Mouse (Mus musculus) CH12.LX (cell line): ENCODE data around the gene Wdr77. TPM values are rescaled to one million over a fixed set of nuclear protein-coding genes. Genes with fewer than 3 reads are reported as not detected.
A peak's percentile ranks its signal among the peaks of the same experiment; 100 is the strongest.

ENCODE experiments used
- DNase-seq: peaks from one replicate; pipeline ENCODE4 v3.0.0-alpha.2; 2013; ENCODE audit errors: extremely low read depth
- H3K27ac ChIP-seq: 2 replicates; pipeline ENCODE4 v1.5.1; 2012; ENCODE audit warnings: low read depth, mild to moderate bottlenecking, control low read depth, moderate library complexity; ENCODE audit not compliant: insufficient read depth
- H3K27me3 ChIP-seq: replicated peaks from 2 replicates; pipeline ENCODE3; 2012; ENCODE audit warnings: inconsistent platforms
- H3K36me3 ChIP-seq, 2 experiments: replicated peaks in 1 of 2; 2 replicates each; pipeline versions ENCODE3 to v1.6.1; 2012; ENCODE audit warnings: inconsistent platforms in 1 of 2, low read length in 1 of 2, mild to moderate bottlenecking in 1 of 2, mixed read lengths in 1 of 2, moderate library complexity in 1 of 2; ENCODE audit not compliant: control insufficient read depth in 1 of 2, insufficient read depth in 1 of 2
- H3K4me1 ChIP-seq, 2 experiments: 2 replicates each; pipeline ENCODE4 v1.6.1; 2012; ENCODE audit warnings: inconsistent platforms in 1 of 2, moderate library complexity in 1 of 2; ENCODE audit not compliant: insufficient read depth in 2 of 2, control insufficient read depth in 1 of 2
- H3K4me2 ChIP-seq: 2 replicates; pipeline ENCODE4 v1.6.1; 2012; ENCODE audit warnings: low read depth, mild to moderate bottlenecking, control low read depth; ENCODE audit not compliant: poor library complexity, insufficient read depth, severe bottlenecking
- H3K4me3 ChIP-seq, 3 experiments: fragments of 150-350 bp in 1 of 3; sonication (generic) in 1 of 3; replicated peaks in 1 of 3; 2 replicates each; pipeline versions ENCODE3 to v1.5.1; 2011 to 2012; ENCODE audit warnings: low read depth in 2 of 3, low read length in 2 of 3, mild to moderate bottlenecking in 2 of 3, moderate library complexity in 2 of 3, control low read depth in 1 of 3, improper control_type of control experiment in 1 of 3, inconsistent platforms in 1 of 3, mixed read lengths in 1 of 3; ENCODE audit not compliant: poor library complexity in 1 of 3
- H3K79me2 ChIP-seq: replicated peaks from 2 replicates; pipeline ENCODE4 v1.6.1; 2012; ENCODE audit warnings: mild to moderate bottlenecking, moderate library complexity; ENCODE audit not compliant: control insufficient read depth, poor library complexity, insufficient read depth, severe bottlenecking; ENCODE audit errors: extremely low read depth
- H3K9ac ChIP-seq: 2 replicates; pipeline ENCODE4 v1.6.1; 2012; ENCODE audit warnings: low read depth, mild to moderate bottlenecking, control low read depth, moderate library complexity; ENCODE audit not compliant: insufficient read depth
- H3K9me3 ChIP-seq: replicated peaks from 2 replicates; pipeline ENCODE3; 2012; ENCODE audit warnings: low read length, inconsistent platforms, mixed read lengths
- CTCF ChIP-seq, 2 experiments: IDR thresholded peaks in 1 of 2; conservative IDR thresholded peaks in 1 of 2; 2 replicates each; pipeline ENCODE4 v1.5.1; 2011 to 2012; ENCODE audit warnings: low read depth in 2 of 2, low read length in 2 of 2, improper control_type of control experiment in 1 of 2, inconsistent platforms in 1 of 2, mild to moderate bottlenecking in 1 of 2, moderate library complexity in 1 of 2
- E2F4 ChIP-seq: IDR thresholded peaks from 2 replicates; pipeline ENCODE4 v1.6.1; 2011; ENCODE audit warnings: low read depth, low read length, improper control_type of control experiment; ENCODE audit not compliant: insufficient replicate concordance
- MXI1 ChIP-seq: IDR thresholded peaks from 2 replicates; pipeline ENCODE4 v1.6.1; 2011; ENCODE audit warnings: mild to moderate bottlenecking, low read depth, low read length, improper control_type of control experiment
- MYC ChIP-seq: IDR thresholded peaks from 2 replicates; pipeline ENCODE4 v1.6.1; 2011; ENCODE audit warnings: low read depth, mild to moderate bottlenecking, improper control_type of control experiment, low read length
- NELFE ChIP-seq: IDR thresholded peaks from 2 replicates; pipeline ENCODE4 v1.6.1; 2011; ENCODE audit warnings: low read depth, low read length, improper control_type of control experiment
- POLR2AphosphoS2 ChIP-seq: IDR thresholded peaks from 2 replicates; pipeline ENCODE4 v1.6.1; 2011; ENCODE audit warnings: low read depth, low read length, improper control_type of control experiment
- RAD21 ChIP-seq: IDR thresholded peaks from 2 replicates; pipeline ENCODE4 v1.6.1; 2011; ENCODE audit warnings: low read depth, mild to moderate bottlenecking, low read length, improper control_type of control experiment, moderate library complexity
- SIN3A ChIP-seq: IDR thresholded peaks from 2 replicates; pipeline ENCODE4 v1.6.1; 2012; ENCODE audit warnings: low read length, improper control_type of control experiment, inconsistent platforms
- UBTF ChIP-seq: IDR thresholded peaks from 2 replicates; pipeline ENCODE4 v1.6.1; 2012; ENCODE audit warnings: low read depth, mild to moderate bottlenecking, inconsistent platforms, low read length, improper control_type of control experiment, moderate library complexity
- USF2 ChIP-seq: conservative IDR thresholded peaks from 2 replicates; pipeline ENCODE4 v1.6.1; 2011; ENCODE audit warnings: low read depth, low read length, improper control_type of control experiment
- dilution Hi-C: fragments of 300-500 bp; cut with MboI; formaldehyde crosslinking; loops from 2 replicates; pipeline ENCODE4 v1.14.3; 2020; ENCODE audit warnings: low sequenced_read_pairs; ENCODE audit not compliant: extremely low pct_unique_long_range_greater_than_20kb, extremely low pct_ligation_motif_present
- in situ Hi-C: fragments of 300-500 bp; cut with MboI; formaldehyde crosslinking; loops from 3 replicates; pipeline ENCODE4 v1.14.3; 2019; ENCODE audit warnings: low sequenced_read_pairs, low pct_ligation_motif_present, low pct_unique_long_range_greater_than_20kb, mixed read lengths
- polyA plus RNA-seq: library from polyadenylated mRNA; unstranded; fragments of >175 nt; gene quantifications from 2 replicates; pipeline ENCODE4 v1.2.1, GENCODE M21; 2012; ENCODE audit warnings: low read depth; ENCODE audit not compliant: insufficient read length
- total RNA-seq, 2 experiments: library from RNA; depleted of rRNA; stranded (reverse); fragments of 300-350 nt in 1 of 2; fragments of >200 nt in 1 of 2; gene quantifications; 2 replicates each; pipeline ENCODE4 v1.2.3; 2012 to 2014

Gene Wdr77
- total and polyA plus RNA-seq, 3 experiments = 87.4 to 235 (median 91.2) TPM

DNA sequence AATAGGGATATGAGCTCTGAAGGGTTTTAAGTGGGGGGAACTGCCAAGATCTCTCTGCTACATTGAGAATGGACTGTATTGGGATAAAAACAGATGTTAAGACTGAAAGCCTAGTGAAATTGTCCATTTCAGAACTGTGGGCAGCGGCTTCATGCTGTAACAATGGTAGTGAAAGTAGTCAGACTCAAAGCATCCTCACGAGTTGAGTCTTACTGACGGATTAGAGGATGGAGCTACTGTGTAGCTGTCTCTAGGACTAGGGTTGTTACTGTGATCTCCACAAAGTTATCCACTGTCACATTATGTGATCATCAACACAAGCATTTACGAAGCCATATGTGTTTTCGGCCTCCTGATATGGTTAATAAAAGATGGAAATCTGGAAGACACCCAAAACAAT lies 965 bp upstream of the Wdr77 start:
- peak; percentile 67; the same call in 1 of the 2 replicates for TF ChIP-seq SIN3A
- no peak for TF ChIP-seq MXI1
- Histone ChIP-seq H3K9ac (peak overlapping the region; percentile 92), H3K9me3 (no peaks in the 10 kb centered on the region), H3K27me3 (no peaks in the 10 kb centered on the region), H3K4me3 (peak overlapping the region; percentile 84 to 98 (median 95)), H3K36me3 (peaks cover 24 to 68% of the 10 kb centered on the region in 2 experiments), H3K79me2 (peaks cover 59% of the 10 kb centered on the region), H3K27ac (no peak overlapping the region), H3K4me2 (peak overlapping the region; percentile 96), H3K4me1 (peaks cover 2 to 50% of the 10 kb centered on the region in 2 experiments; a peak in 3 of 4 replicates)
- dilution Hi-C loops (no loop called here), in situ Hi-C loops (loop anchor here (5.0 kb wide), 1 partner anchor 56 kb away; no protein-coding TSS in a partner anchor)
- no peak for DNase-seq

- peaks cover 2 to 50% of the 10 kb centered on the region in 2 experiments; a peak in 3 of 4 replicates for H3K4me1 ChIP-seq
- TF ChIP-seq MYC (peak; percentile 1; the same call in 1 of the 2 replicates), USF2 (no peak)
- no peaks in the 10 kb centered on the region for H3K9me3 ChIP-seq
- dilution Hi-C loops = no loop called here
- peak overlapping the region; percentile 83 to 98 (median 95) for H3K4me3 ChIP-seq
- H3K27me3 ChIP-seq = no peaks in the 10 kb centered on the region
- no peak for DNase-seq
- peaks cover 32 to 71% of the 10 kb centered on the region in 2 experiments for H3K36me3 ChIP-seq
- in situ Hi-C loops = loop anchor here (5.0 kb wide), 1 partner anchor 57 kb away; no protein-coding TSS in a partner anchor
- H3K4me2 ChIP-seq = no peak overlapping the region
- H3K27ac ChIP-seq = no peak overlapping the region
- peaks cover 57% of the 10 kb centered on the region for H3K79me2 ChIP-seq
- H3K9ac ChIP-seq = peak overlapping the region; percentile 83
Observed at GRCm38 (mm10) chr3:105959585-105959984, 416 bp downstream of the Wdr77 start.

DNA sequence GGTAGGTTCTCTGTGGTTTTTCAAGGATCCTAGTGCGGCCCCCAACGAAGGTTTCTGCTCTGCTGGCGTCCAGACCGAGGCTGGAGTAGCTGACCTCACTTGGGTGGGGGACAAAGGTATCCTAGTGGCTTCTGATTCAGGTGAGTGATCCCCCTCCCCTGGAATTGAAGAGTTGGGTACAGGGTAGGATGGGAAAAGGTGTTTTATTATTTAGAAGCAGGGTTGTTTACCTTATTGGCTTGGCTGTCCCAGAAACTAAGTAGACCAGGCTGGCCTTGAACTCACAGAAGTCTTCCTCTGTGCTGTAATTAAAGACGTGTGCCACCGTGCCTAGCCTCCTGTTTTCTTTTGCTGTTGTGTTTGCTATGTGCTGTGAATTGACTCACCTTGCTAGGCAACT lies 830 bp downstream of the Wdr77 start, which contains the start of gene Atp5f1:
Gene Atp5f1 (minus strand): TSS at position 101 of the 400 bp plus-strand sequence.
- H3K27me3 ChIP-seq = no peaks in the 10 kb centered on the region
- peak within 1 kb of the TSS; percentile 57; the same call in 1 of the 2 replicates for H3K27ac ChIP-seq
- H3K9ac ChIP-seq = peak within 1 kb of the TSS; percentile 92
- peak within 1 kb of the TSS; percentile 84 to 98 (median 95) for H3K4me3 ChIP-seq
- TF ChIP-seq E2F4 (no peak), RAD21 (no peak), UBTF (no peak), POLR2AphosphoS2 (no peak), CTCF (conservative IDR thresholded peaks at IDR 0.05 in 1 of 2, IDR thresholded peaks at IDR 0.05 in 1 of 2; ENCODE audit: low read depth in 2 of 2, low read length in 2 of 2) (no peak), NELFE (no peak), SIN3A (no peak)
- H3K9me3 ChIP-seq = no peaks in the 10 kb centered on the region
- peaks cover 2 to 47% of the 10 kb centered on the region in 2 experiments; a peak in 3 of 4 replicates for H3K4me1 ChIP-seq
- H3K79me2 ChIP-seq = peaks cover 53% of the 10 kb centered on the region
- peak within 1 kb of the TSS; percentile 58; the same call in 1 of the 2 replicates for H3K4me2 ChIP-seq
- dilution Hi-C loops = no loop called here
- peaks cover 36 to 71% of the 10 kb centered on the region in 2 experiments for H3K36me3 ChIP-seq
- no peak for DNase-seq
- in situ Hi-C loops = loop anchor here (5.0 kb wide), 1 partner anchor 58 kb away; no protein-coding TSS in a partner anchor
